Mouse (Mus musculus) midbrain, embryonic 14.5 days (tissue): ENCODE measurements around the gene Slc35a5. TPM values are rescaled to one million over a fixed set of nuclear protein-coding genes. Genes with fewer than 3 reads are reported as not detected.

Experiments used
- ATAC-seq: fragments of 200-750 bp; cut with Nextera tagmentation; 2 replicates; pipeline ENCODE4 v1.8.0; 2017; ENCODE audit warnings: moderate number of reproducible peaks, moderate library complexity; ENCODE audit not compliant: low FRiP score, low TSS enrichment
- DNase-seq: peaks from one replicate; pipeline ENCODE4 v3.0.0-alpha.2; 2015
- H3K27ac ChIP-seq: fragments of 300-500 bp; sonication (generic); replicated peaks from 2 replicates; pipeline ENCODE4 v1.5.1; 2014; ENCODE audit warnings: mild to moderate bottlenecking, low read depth, low read length, moderate library complexity
- H3K27me3 ChIP-seq: fragments of 300-500 bp; sonication (generic); 2 replicates; pipeline ENCODE4 v1.6.1; 2014; ENCODE audit warnings: low read length, control low read depth, mixed read lengths; ENCODE audit not compliant: control insufficient read depth, insufficient read depth
- H3K36me3 ChIP-seq: fragments of 300-500 bp; sonication (generic); 2 replicates; pipeline ENCODE4 v1.6.1; 2014; ENCODE audit warnings: low read length, control low read depth; ENCODE audit not compliant: control insufficient read depth, insufficient read depth
- H3K4me1 ChIP-seq: fragments of 300-500 bp; sonication (generic); 2 replicates; pipeline ENCODE4 v1.6.1; 2014; ENCODE audit warnings: mild to moderate bottlenecking, antibody characterized with exemption, low read length, control low read depth; ENCODE audit not compliant: control insufficient read depth, insufficient read depth
- H3K4me2 ChIP-seq: fragments of 300-500 bp; sonication (generic); 2 replicates; pipeline ENCODE4 v1.6.1; 2014; ENCODE audit warnings: mild to moderate bottlenecking, low read length, moderate library complexity
- H3K4me3 ChIP-seq: fragments of 300-500 bp; sonication (generic); replicated peaks from 2 replicates; pipeline ENCODE4 v1.5.1; 2014; ENCODE audit warnings: low read depth, low read length
- H3K9ac ChIP-seq: fragments of 300-500 bp; sonication (generic); replicated peaks from 2 replicates; pipeline ENCODE4 v1.6.1; 2014; ENCODE audit warnings: mild to moderate bottlenecking, low read length, moderate library complexity
- H3K9me3 ChIP-seq: fragments of 300-500 bp; sonication (generic); 2 replicates; pipeline ENCODE4 v1.6.1; 2016; ENCODE audit warnings: low read length, control low read depth, mixed read lengths; ENCODE audit not compliant: control insufficient read depth
- WGBS: fragments of 180-500 bp; shearing (Covaris S2); extraction: QIAGEN DNeasy Blood & Tissue Kit; methylation state at CpG from one replicate; pipeline ENCODE4 v1.1.7; 2014; 5-methylcytosine and 5-hydroxymethylcytosine counted together
- polyA plus RNA-seq: library from polyadenylated mRNA; unstranded; fragments of >200 nt; fragmentation: Nextera tagmentation; extraction: Ambion mirVana; gene quantifications from 2 replicates; pipeline ENCODE4 v1.2.1, GENCODE M21; 2014

The Slc35a5 gene
- polyA plus RNA-seq, 1 experiment from 2014 or later: 29.8 TPM

- H3K27me3 ChIP-seq: no peaks in the 10 kb centered on the region
- peak overlapping the region; percentile 87 for H3K9ac ChIP-seq
- no peaks in the 10 kb centered on the region for H3K9me3 ChIP-seq
- H3K36me3 ChIP-seq: peaks cover 7% of the 10 kb centered on the region; the same call in 1 of the 2 replicates
- WGBS: 7% methylated on average over 11 of the region's 11 CpGs
- peaks cover 25% of the 10 kb centered on the region for H3K4me1 ChIP-seq
- peak overlapping the region; percentile 72 for H3K4me2 ChIP-seq
- DNase-seq: no peak
- ATAC-seq: no peak
- peak overlapping the region; percentile 92 for H3K4me3 ChIP-seq
- peak overlapping the region; percentile 86 for H3K27ac ChIP-seq
Observed at GRCm38 (mm10) chr16:45159389-45159716, 847 bp upstream of the Slc35a5 start.

GRCm38 (mm10) chr16:45158136-45158521 lies 377 bp downstream of the Slc35a5 start:
- Histone ChIP-seq H3K27ac (peak overlapping the region; percentile 86), H3K27me3 (no peaks in the 10 kb centered on the region), H3K9ac (peak overlapping the region; percentile 87), H3K4me2 (peak overlapping the region; percentile 72), H3K4me1 (peaks cover 25% of the 10 kb centered on the region), H3K9me3 (no peaks in the 10 kb centered on the region), H3K36me3 (peaks cover 7% of the 10 kb centered on the region; the same call in 1 of the 2 replicates), H3K4me3 (peak overlapping the region; percentile 92)
- ATAC-seq (peak; percentile 78), DNase-seq (peak; percentile 88)
- under 1% methylated on average over 20 of the region's 20 CpGs for WGBS

- no peak for ATAC-seq
- 91% methylated on average over 3 of the region's 3 CpGs for WGBS
Observed at GRCm38 (mm10) chr16:45154741-45155250, 3.7 kb downstream of the Slc35a5 start.

GRCm38 (mm10) chr16:45148488-45149082 lies 9.9 kb downstream of the Slc35a5 start:
- no peak overlapping the region for H3K9ac ChIP-seq
- no peak overlapping the region for H3K4me3 ChIP-seq
- no peak overlapping the region for H3K4me2 ChIP-seq
- no peaks in the 10 kb centered on the region for H3K4me1 ChIP-seq
- ATAC-seq (no peak), DNase-seq (no peak)
- H3K27ac ChIP-seq: no peak overlapping the region
- H3K9me3 ChIP-seq: no peaks in the 10 kb centered on the region
- H3K27me3 ChIP-seq: no peaks in the 10 kb centered on the region
- H3K36me3 ChIP-seq: peaks cover 74% of the 10 kb centered on the region
- WGBS: 95% methylated on average over 10 of the region's 10 CpGs

More at GRCm38 (mm10) chr16:45154741-45155250, 3.7 kb downstream of the Slc35a5 start:
- Histone ChIP-seq H3K9ac (no peak overlapping the region), H3K4me1 (peaks cover 13% of the 10 kb centered on the region), H3K27me3 (no peaks in the 10 kb centered on the region), H3K9me3 (no peaks in the 10 kb centered on the region), H3K36me3 (peaks cover 34% of the 10 kb centered on the region), H3K4me2 (no peak overlapping the region), H3K27ac (no peak overlapping the region), H3K4me3 (no peak overlapping the region)
- DNase-seq: no peak

GRCm38 (mm10) chr16:45145119-45145518 lies 13.4 kb downstream of the Slc35a5 start:
- H3K36me3 ChIP-seq: peaks cover 78% of the 10 kb centered on the region
- WGBS: 94% methylated on average over 6 of the region's 6 CpGs

GRCm38 (mm10) chr16:45142565-45142964 lies 15.9 kb downstream of the Slc35a5 start:
- WGBS: 94% methylated on average over 5 of the region's 5 CpGs
- no peak overlapping the region for H3K4me3 ChIP-seq
- H3K9me3 ChIP-seq: no peaks in the 10 kb centered on the region; the same call in 1 of the 2 replicates
- H3K27ac ChIP-seq: no peak overlapping the region
- no peaks in the 10 kb centered on the region for H3K27me3 ChIP-seq
- H3K4me2 ChIP-seq: no peak overlapping the region
- H3K36me3 ChIP-seq: peaks cover 79% of the 10 kb centered on the region
- H3K9ac ChIP-seq: no peak overlapping the region
- DNase-seq: no peak
- no peak for ATAC-seq
- no peaks in the 10 kb centered on the region for H3K4me1 ChIP-seq

More at GRCm38 (mm10) chr16:45145119-45145518, 13.4 kb downstream of the Slc35a5 start:
- no peak for DNase-seq
- Histone ChIP-seq H3K27me3 (no peaks in the 10 kb centered on the region), H3K4me1 (no peaks in the 10 kb centered on the region), H3K27ac (no peak overlapping the region), H3K4me3 (no peak overlapping the region), H3K4me2 (no peak overlapping the region), H3K9ac (no peak overlapping the region), H3K9me3 (no peaks in the 10 kb centered on the region)
- no peak for ATAC-seq

GRCm38 (mm10) chr16:45141711-45142110 lies 16.8 kb downstream of the Slc35a5 start:
- peaks cover 71% of the 10 kb centered on the region for H3K36me3 ChIP-seq
- H3K4me1 ChIP-seq: no peaks in the 10 kb centered on the region
- no peak overlapping the region for H3K4me3 ChIP-seq
- no peak for ATAC-seq
- 99% methylated on average over 5 of the region's 5 CpGs for WGBS
- H3K9me3 ChIP-seq: no peaks in the 10 kb centered on the region; the same call in 1 of the 2 replicates
- no peak for DNase-seq
- no peak overlapping the region for H3K4me2 ChIP-seq
- no peaks in the 10 kb centered on the region for H3K27me3 ChIP-seq
- no peak overlapping the region for H3K9ac ChIP-seq
- no peak overlapping the region for H3K27ac ChIP-seq

GRCm38 (mm10) chr16:45127936-45128710 lies 30.4 kb downstream of the Slc35a5 start:
- no peak for DNase-seq
- H3K9me3 ChIP-seq: no peaks in the 10 kb centered on the region
- no peak for ATAC-seq
- H3K4me2 ChIP-seq: no peak overlapping the region
- H3K27me3 ChIP-seq: no peaks in the 10 kb centered on the region
- 80% methylated on average over 2 of the region's 2 CpGs for WGBS
- no peaks in the 10 kb centered on the region for H3K36me3 ChIP-seq
- no peak overlapping the region for H3K4me3 ChIP-seq
- no peak overlapping the region for H3K27ac ChIP-seq
- H3K9ac ChIP-seq: no peak overlapping the region
- no peaks in the 10 kb centered on the region for H3K4me1 ChIP-seq
